Mouse (Mus musculus) lung, postnatal 0 days (tissue): ENCODE data around the gene Asrgl1.

ENCODE experiments used
- CTCF ChIP-seq: IDR thresholded peaks from 2 replicates; pipeline ENCODE4 v1.5.1; 2016; ENCODE audit warnings: antibody characterized with exemption, mild to moderate bottlenecking
- EP300 ChIP-seq: IDR thresholded peaks from 2 replicates; pipeline ENCODE4 v1.6.1; 2016; ENCODE audit warnings: antibody characterized with exemption, mild to moderate bottlenecking, control low read depth

DNA sequence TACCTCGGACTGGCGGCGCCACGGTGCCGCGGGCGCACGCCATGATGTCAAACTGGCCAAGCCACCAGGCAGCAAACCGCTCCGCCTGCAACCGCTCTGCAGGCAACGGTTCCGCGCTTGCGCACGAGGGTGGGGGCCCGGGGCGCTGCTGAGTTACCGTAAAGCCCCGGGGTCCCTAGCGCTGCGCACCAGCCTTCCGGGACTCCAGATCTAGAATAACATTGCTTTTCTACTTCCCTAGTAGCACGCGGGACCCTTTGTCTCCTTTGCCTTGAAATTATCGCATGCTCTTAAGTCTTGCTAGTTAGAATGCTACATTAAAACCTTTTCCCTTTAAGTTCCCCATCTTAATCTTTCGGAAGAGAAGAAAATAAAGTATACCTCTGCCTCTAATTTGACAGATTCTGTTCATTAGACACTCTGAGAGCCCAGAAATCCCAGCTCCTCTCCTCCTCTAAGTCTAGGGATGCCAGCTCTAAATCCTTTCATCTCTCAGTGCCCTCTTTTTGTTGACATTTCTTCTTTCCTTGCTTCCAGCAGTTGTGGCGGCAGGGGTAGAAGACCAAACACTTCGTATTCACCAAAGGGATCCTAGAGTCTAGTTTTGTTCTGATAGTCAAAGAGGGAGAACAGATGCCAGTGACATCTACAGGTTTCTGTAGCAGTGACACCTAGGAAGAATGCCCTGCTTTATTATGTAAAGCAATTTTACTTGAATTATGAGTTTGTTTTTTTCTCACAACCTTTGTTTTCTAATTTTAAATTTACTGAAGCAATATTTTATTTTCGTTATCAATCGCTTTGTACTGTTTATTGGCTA is at the start of gene Asrgl1:
- no peak for TF ChIP-seq CTCF
- TF ChIP-seq EP300 = no peak
